Mouse (Mus musculus) liver (tissue): Measurements from ENCODE around the gene Pcnx2.

Source experiments
- DNase-seq: peaks from one replicate; pipeline ENCODE4 v3.0.0-alpha.2; 2020; ENCODE audit warnings: mixed read lengths

The Pcnx2 gene

GRCm38 (mm10) chr8:125897868-125898788 is at the start of gene Pcnx2:
Gene Pcnx2 (minus strand): TSS chr8:125898317.
- DNase-seq: no peak

- no peak for DNase-seq
Observed at GRCm38 (mm10) chr8:125944511-125944910, 46.4 kb upstream of the Pcnx2 start.

- DNase-seq: peak; percentile 35
Observed at GRCm38 (mm10) chr8:125935649-125936048, 37.5 kb upstream of the Pcnx2 start.

GRCm38 (mm10) chr8:125931822-125932221 is 33.7 kb upstream of the Pcnx2 start:
- no peak for DNase-seq

- peak; percentile 12 for DNase-seq
Observed at GRCm38 (mm10) chr8:125930276-125931046, 32.3 kb upstream of the Pcnx2 start.

- no peak for DNase-seq
Observed at GRCm38 (mm10) chr8:125926636-125927035, 28.5 kb upstream of the Pcnx2 start.

- no peak for DNase-seq
Observed at GRCm38 (mm10) chr8:125922333-125922732, 24.2 kb upstream of the Pcnx2 start.

- DNase-seq: no peak
Observed at GRCm38 (mm10) chr8:125920761-125921160, 22.6 kb upstream of the Pcnx2 start.

- DNase-seq: no peak
Observed at GRCm38 (mm10) chr8:125920281-125920680, 22.2 kb upstream of the Pcnx2 start.

- DNase-seq: no peak
Observed at GRCm38 (mm10) chr8:125919560-125919959, 21.4 kb upstream of the Pcnx2 start.

- DNase-seq: no peak
Observed at GRCm38 (mm10) chr8:125918719-125919118, 20.6 kb upstream of the Pcnx2 start.

GRCm38 (mm10) chr8:125917013-125917412 is 18.9 kb upstream of the Pcnx2 start:
- DNase-seq: no peak

GRCm38 (mm10) chr8:125914386-125914785 is 16.3 kb upstream of the Pcnx2 start:
- no peak for DNase-seq

- DNase-seq: no peak
Observed at GRCm38 (mm10) chr8:125913206-125913605, 15.1 kb upstream of the Pcnx2 start.

- no peak for DNase-seq
Observed at GRCm38 (mm10) chr8:125911229-125911580, 13.1 kb upstream of the Pcnx2 start.

- DNase-seq: no peak
Observed at GRCm38 (mm10) chr8:125910365-125911228, 12.5 kb upstream of the Pcnx2 start, which contains the start of gene Map3k21. Gene Map3k21 (plus strand): TSS chr8:125910450.

- no peak for DNase-seq
Observed at GRCm38 (mm10) chr8:125909661-125910364, 11.7 kb upstream of the Pcnx2 start.

GRCm38 (mm10) chr8:125907311-125907710 is 9.2 kb upstream of the Pcnx2 start:
- DNase-seq: no peak

GRCm38 (mm10) chr8:125905341-125905740 is 7.2 kb upstream of the Pcnx2 start:
- DNase-seq: no peak

GRCm38 (mm10) chr8:125902521-125902920 is 4.4 kb upstream of the Pcnx2 start:
- no peak for DNase-seq

GRCm38 (mm10) chr8:125901167-125901566 is 3.0 kb upstream of the Pcnx2 start:
- DNase-seq: no peak

- DNase-seq: peak; percentile 57
Observed at GRCm38 (mm10) chr8:125898899-125899298, 782 bp upstream of the Pcnx2 start.
